Mouse (Mus musculus): ENCODE results near the gene 4933428G20Rik. TPM values are rescaled to one million over a fixed set of nuclear protein-coding genes. Genes with fewer than 3 reads are reported as not detected.
A peak's percentile ranks its signal among the peaks of the same experiment; 100 is the strongest.

Gene 4933428G20Rik
- polyA plus RNA-seq, 1 experiment from 2014 or later, result 0.30 TPM

GRCm38 (mm10) chr11:97442891-97443675 is 57.1 kb downstream of the 4933428G20Rik start:
- no peak for DNase-seq (ENCODE audit: extremely low spot score, low spot score)
- H3K9me3 ChIP-seq, result no peaks in the 10 kb centered on the region
- peaks cover 48% of the 10 kb centered on the region for H3K27me3 ChIP-seq (ENCODE audit: poor library complexity, severe bottlenecking)
- peak overlapping the region; percentile 18; the same call in 1 of the 2 replicates for H3K4me3 ChIP-seq
- H3K36me3 ChIP-seq (replicated peaks), result peaks cover 19% of the 10 kb centered on the region
- peaks cover 59% of the 10 kb centered on the region for H3K4me1 ChIP-seq
- H3K27ac ChIP-seq, result peak overlapping the region; percentile 60
- WGBS, result 88% methylated on average over 11 of the region's 11 CpGs

DNA sequence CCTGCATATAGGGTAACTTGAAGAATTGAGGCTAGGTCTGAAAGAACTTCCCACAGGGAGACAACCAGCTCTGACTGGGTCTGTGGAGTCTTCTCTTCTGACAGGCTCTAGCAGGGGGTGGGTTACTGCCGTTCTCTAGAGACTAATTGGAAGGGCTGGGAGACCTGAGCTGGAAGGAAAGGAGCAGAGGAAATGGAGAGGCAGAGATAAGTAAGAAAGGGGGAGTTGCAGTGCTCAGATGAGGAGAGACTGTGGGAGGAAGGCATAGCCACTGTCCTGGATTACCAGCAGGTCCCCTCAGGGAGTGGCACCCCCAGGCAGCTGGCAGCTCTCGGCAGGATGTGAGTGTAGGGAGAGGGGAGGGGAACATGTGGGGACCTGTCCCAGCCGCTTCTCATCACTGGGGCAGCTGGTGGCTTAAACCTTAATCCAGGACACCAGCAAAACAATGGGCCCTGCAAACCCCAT is 58.4 kb downstream of the 4933428G20Rik start:
- no peaks in the 10 kb centered on the region for H3K9me3 ChIP-seq
- peaks cover 72% of the 10 kb centered on the region for H3K4me1 ChIP-seq
- H3K27ac ChIP-seq, result peak overlapping the region; percentile 60
- WGBS, result 7% methylated on average over 3 of the region's 3 CpGs
- peaks cover 54% of the 10 kb centered on the region for H3K27me3 ChIP-seq (ENCODE audit: poor library complexity, severe bottlenecking)
- DNase-seq (ENCODE audit: extremely low spot score, low spot score), result no peak
- peaks cover 18% of the 10 kb centered on the region for H3K36me3 ChIP-seq (replicated peaks)
- H3K4me3 ChIP-seq, result peak overlapping the region; percentile 56

- Histone ChIP-seq H3K4me1 (peaks cover 72% of the 10 kb centered on the region), H3K27ac (peak overlapping the region; percentile 86), H3K27me3 (ENCODE audit: poor library complexity, severe bottlenecking) (peaks cover 54% of the 10 kb centered on the region), H3K9me3 (no peaks in the 10 kb centered on the region), H3K4me3 (peak overlapping the region; percentile 56), H3K36me3 (replicated peaks) (peaks cover 18% of the 10 kb centered on the region)
- DNase-seq (ENCODE audit: extremely low spot score, low spot score), result no peak
- WGBS, result 61% methylated on average over 15 of the region's 15 CpGs
Measured at GRCm38 (mm10) chr11:97441036-97441657, 59.0 kb downstream of the 4933428G20Rik start.

Other genes with a start within 250 kb of the 4933428G20Rik start
- gene Npepps, start 219.7 kb downstream of the 4933428G20Rik start, polyA plus RNA-seq (2016; fragmentation: Nextera tagmentation; extraction: Ambion mirVana), result 96.2 and 101 TPM in 2 replicates
- 66.5 and 69.5 TPM in 2 replicates for gene Mrpl45, start 184.6 kb downstream of the 4933428G20Rik start, polyA plus RNA-seq (2016; fragmentation: Nextera tagmentation; extraction: Ambion mirVana)
- gene Gpr179, start 148.3 kb downstream of the 4933428G20Rik start, polyA plus RNA-seq (2016; fragmentation: Nextera tagmentation; extraction: Ambion mirVana), result 0.01 and 0.04 TPM in 2 replicates
- gene Socs7, start 137.8 kb downstream of the 4933428G20Rik start, polyA plus RNA-seq (2016; fragmentation: Nextera tagmentation; extraction: Ambion mirVana), result 3.8 and 4.2 TPM in 2 replicates
- gene Arhgap23, start 84.8 kb downstream of the 4933428G20Rik start, polyA plus RNA-seq (2016; fragmentation: Nextera tagmentation; extraction: Ambion mirVana), result 1.6 and 2.2 TPM in 2 replicates
- gene Srcin1, start 75.8 kb upstream of the 4933428G20Rik start, polyA plus RNA-seq (2016; fragmentation: Nextera tagmentation; extraction: Ambion mirVana), result 0.91 and 1.1 TPM in 2 replicates
- 11.4 and 11.6 TPM in 2 replicates for gene Epop, start 129.4 kb upstream of the 4933428G20Rik start, polyA plus RNA-seq (2016; fragmentation: Nextera tagmentation; extraction: Ambion mirVana)
- 1.5 and 2.5 TPM in 2 replicates for gene Mllt6, start 163.1 kb upstream of the 4933428G20Rik start, polyA plus RNA-seq (2016; fragmentation: Nextera tagmentation; extraction: Ambion mirVana)
- gene Cisd3, start 185.5 kb upstream of the 4933428G20Rik start, polyA plus RNA-seq (2016; fragmentation: Nextera tagmentation; extraction: Ambion mirVana), result 17.0 and 21.7 TPM in 2 replicates
- gene Pcgf2, start 200.2 kb upstream of the 4933428G20Rik start, polyA plus RNA-seq (2016; fragmentation: Nextera tagmentation; extraction: Ambion mirVana), result 18.4 and 20.9 TPM in 2 replicates
- gene Psmb3, start 203.1 kb upstream of the 4933428G20Rik start, polyA plus RNA-seq (2016; fragmentation: Nextera tagmentation; extraction: Ambion mirVana), result 627 and 634 TPM in 2 replicates
- 1.3 and 2.1 TPM in 2 replicates for gene Pip4k2b, start 244.4 kb upstream of the 4933428G20Rik start, polyA plus RNA-seq (2016; fragmentation: Nextera tagmentation; extraction: Ambion mirVana)